Mouse (Mus musculus) left cerebral cortex, adult 18-20 months (tissue): ENCODE measurements around the gene Ccdc30. TPM values are rescaled to one million over a fixed set of nuclear protein-coding genes. Genes with fewer than 3 reads are reported as not detected.

ENCODE experiments used
- DNase-seq, 2 experiments: peaks; one replicate each; pipeline ENCODE4 v3.0.0; 2021 to 2022; ENCODE audit warnings: low spot score in 2 of 2, mixed read lengths in 1 of 2
- total RNA-seq, 2 experiments: library from RNA; stranded (reverse); gene quantifications; 2 replicates each; pipeline ENCODE4 v1.2.3; 2021

The Ccdc30 gene
- total RNA-seq, 2 experiments from 2014 or later, result 18.3 to 18.5 TPM

DNA sequence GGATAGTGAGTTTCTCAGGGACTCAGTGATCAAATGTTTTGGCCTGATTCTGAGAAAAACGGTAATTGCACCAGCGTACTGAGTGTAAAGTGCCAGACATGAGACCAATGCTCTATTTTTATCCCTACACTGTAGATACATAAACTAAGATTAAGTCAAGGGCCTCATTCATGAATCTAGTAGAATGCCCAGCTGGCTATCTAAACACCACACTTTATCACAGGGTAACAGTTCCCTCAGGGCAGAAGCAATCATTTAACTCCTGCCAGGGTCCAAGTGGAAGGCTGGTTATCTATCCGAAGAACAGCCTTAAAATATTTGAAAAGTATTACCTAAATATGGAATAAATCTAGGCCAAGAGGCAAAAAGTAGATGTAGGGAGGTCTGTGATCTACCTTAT lies 2.6 kb upstream of the Ccdc30 start:
- no peak for DNase-seq

- no peak for DNase-seq
Observed at GRCm38 (mm10) chr4:119417270-119417669, 1.9 kb upstream of the Ccdc30 start.

GRCm38 (mm10) chr4:119412791-119413190 lies 2.5 kb downstream of the Ccdc30 start:
- DNase-seq, result no peak

GRCm38 (mm10) chr4:119411877-119412650 lies 3.3 kb downstream of the Ccdc30 start:
- DNase-seq, result no peak

DNA sequence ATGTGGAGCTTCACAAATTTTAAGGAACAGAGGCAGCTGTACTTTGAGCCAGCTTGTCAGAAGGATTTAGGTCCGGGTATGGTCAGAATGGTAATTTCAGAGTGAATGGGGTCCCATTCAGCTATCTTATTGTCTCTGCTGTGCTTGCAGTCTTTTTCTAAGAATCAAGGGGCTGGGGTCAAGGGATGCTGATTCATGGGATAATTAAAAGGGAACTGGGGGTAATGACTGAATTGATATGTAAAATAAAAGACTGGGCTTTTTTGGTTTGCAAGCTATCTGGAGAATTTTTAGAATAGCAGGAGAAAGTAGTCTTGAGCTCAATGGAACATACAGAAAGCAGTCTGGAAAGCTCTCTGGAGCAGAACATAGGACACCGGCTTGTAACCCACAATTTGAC lies 11.9 kb downstream of the Ccdc30 start:
- DNase-seq, result no peak

DNA sequence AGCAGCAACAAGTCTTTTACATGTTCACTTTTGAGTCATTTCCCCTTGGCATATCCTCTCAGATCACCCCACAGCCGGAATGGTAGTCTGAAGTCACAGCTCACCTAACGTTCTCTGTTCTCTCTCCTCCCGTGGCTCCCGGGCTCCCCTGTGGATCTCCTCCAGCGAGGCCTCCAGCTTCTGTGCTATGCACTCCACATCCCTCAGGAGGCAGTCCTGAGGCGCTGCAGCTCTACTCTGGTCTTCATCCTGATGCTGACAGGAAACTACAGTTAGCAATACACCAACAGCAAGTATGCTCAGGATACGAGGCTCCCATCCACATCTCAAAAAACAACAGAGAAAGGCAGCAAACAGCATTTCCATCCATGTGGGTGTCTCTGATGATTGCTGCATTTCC lies 14.4 kb downstream of the Ccdc30 start:
- DNase-seq, result no peak

- DNase-seq, result no peak
Observed at GRCm38 (mm10) chr4:119398751-119399150, 16.6 kb downstream of the Ccdc30 start.

GRCm38 (mm10) chr4:119390369-119390768 lies 25.0 kb downstream of the Ccdc30 start:
- no peak for DNase-seq

GRCm38 (mm10) chr4:119389184-119389583 lies 26.1 kb downstream of the Ccdc30 start:
- DNase-seq, result no peak

- no peak for DNase-seq
Observed at GRCm38 (mm10) chr4:119381471-119382190, 33.7 kb downstream of the Ccdc30 start.

GRCm38 (mm10) chr4:119369460-119369859 lies 45.9 kb downstream of the Ccdc30 start:
- no peak for DNase-seq

GRCm38 (mm10) chr4:119366758-119367526 lies 48.4 kb downstream of the Ccdc30 start:
- DNase-seq, result no peak

- no peak for DNase-seq
Observed at GRCm38 (mm10) chr4:119362231-119362630, 53.1 kb downstream of the Ccdc30 start.

GRCm38 (mm10) chr4:119359196-119359971 lies 55.9 kb downstream of the Ccdc30 start:
- no peak for DNase-seq

DNA sequence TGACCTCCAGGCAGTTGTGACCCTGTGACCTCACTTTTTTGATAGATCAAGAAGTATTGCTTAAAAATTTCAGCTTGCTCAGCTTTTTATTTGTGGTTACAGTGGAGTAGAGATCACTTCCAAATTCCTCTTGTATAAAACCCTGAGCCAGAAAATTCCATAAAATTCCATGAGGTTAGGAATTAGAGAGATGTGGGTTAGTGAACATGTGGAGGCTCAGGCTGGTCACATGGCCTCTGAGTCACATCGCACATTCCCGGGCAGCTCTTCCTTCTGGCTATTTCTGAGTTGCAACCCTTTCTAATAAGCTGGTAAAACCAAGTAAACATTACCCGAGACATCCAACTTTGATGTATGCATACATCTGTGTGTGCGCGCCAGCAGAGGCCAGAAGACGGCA lies 69.8 kb downstream of the Ccdc30 start:
- no peak for DNase-seq

DNA sequence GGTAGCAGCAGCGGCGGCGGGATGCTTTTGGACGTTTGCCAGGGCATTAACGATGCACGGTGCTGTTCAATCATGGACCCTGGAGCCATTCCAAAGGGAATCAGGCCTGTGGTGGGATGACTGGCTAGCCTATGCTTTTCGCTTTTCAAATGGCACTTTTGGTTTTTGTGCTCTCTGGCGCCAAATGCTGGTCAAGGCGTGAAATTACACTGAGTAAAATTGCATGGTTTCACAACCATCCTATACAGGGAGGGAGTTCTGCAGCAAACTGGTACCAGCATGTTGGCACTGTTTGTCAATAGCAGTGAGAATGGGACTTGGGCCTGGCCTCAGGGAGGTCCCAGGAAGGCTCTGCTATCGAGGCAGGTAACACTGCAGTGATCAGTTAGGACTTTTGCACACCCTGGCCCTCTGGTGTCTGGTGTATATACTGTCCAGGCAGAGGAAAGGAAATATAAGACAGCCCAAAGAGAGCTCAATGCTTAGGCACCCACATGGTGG lies 76.4 kb downstream of the Ccdc30 start:
- peak; percentile 16 to 34 for DNase-seq

DNA sequence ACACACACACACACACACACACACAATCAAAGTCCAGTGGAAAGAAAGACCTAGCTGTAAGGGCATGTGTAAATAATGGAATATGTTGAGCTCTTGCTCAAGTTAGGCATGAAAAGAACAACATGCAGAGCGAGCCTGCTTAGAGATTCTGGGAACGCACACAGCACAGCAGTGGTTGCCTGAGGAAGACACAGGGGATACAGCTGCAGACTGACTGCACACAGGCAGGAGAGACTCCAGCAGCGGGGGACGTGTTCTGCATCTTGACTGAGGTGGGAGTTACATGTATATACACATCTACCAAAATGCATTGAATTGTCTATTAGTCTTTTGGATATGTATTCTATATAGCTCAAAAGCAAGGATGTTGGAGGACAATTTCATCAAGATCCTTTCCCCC lies 76.9 kb downstream of the Ccdc30 start:
- peak in 1 of 2 experiments; percentile 5 for DNase-seq

GRCm38 (mm10) chr4:119333487-119333886 lies 81.8 kb downstream of the Ccdc30 start:
- DNase-seq, result no peak

DNA sequence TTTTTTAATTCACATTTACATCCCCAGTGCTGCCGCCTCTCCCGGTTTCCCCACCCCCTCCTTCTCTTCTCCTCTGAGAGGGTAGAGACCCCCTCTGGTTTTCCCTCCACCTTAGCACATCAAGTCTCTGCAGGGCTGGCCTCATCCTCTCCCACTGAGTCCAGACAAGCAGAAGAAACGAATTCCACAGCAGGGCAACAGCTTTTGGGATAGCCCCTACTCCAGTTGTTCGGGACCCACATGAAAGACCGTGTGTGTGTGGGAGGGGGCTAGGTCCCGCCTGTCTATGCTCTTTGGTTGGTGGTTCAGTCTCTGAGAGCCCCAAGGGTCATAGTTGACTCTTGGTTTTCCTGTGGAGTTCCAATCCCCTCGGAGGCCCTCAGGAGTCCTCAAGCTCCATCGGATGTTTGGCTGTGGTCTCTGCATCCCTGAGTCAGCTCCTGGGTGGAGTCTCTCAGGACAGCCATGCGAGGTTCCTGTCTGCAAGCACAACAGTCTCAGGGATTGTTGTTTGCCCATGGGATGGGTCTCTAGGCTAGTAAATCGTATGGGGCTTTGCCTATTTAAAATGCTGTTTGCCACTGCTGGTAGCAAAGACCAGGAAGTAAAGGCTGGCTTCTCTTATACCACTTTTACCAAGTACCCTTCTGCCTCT lies 94.3 kb downstream of the Ccdc30 start:
- peak; percentile 2 to 3 for DNase-seq

DNA sequence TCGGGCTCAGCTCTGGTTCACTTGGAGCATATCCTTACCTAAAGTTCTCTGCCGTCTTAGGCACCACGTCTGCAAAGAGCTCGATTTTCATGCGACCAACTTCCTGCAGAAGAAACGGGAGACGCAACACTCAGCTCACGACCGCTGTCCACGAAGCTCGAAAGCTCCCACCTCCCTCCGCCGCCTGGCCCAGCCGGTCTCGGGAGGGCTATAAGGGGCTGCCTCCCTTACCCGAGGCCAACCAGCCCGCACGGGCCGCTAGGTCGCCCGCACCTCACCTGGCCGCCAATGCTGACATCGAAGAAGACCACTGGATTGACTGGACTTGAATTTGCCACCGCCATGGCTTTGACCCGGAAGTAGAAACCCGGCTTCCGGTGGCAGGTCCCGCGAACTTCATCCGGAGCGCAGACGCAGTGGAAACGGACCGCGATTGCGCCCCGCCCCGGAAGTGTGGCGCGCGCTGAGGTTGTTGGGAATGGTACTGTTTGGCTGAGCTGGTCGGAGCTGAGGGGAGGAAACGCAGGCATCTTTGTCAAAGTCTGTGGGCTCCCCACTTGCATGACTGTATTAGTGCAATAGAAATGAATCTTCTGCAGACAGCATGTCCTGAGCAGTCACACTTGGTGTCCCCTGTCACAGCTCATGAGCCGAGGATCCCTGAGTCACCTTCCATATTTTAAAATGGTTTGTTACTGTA lies 95.0 kb downstream of the Ccdc30 start, which contains the start of gene Ppih:
TSS of gene Ppih (minus strand) at position 416 of the 700 bp plus-strand sequence.
- DNase-seq, result peak; percentile 96 to 97
